Mouse (Mus musculus) MEL (cell line): ENCODE data around the gene Cys1. TPM values are rescaled to one million over a fixed set of nuclear protein-coding genes. Genes with fewer than 3 reads are reported as not detected.

Source experiments
- DNase-seq: peaks from one replicate; pipeline ENCODE4 v3.0.0; 2011; ENCODE audit warnings: low read depth, low spot score
- H3K27ac ChIP-seq: 2 replicates; pipeline ENCODE4 v1.5.1; 2012; ENCODE audit warnings: low read depth, mild to moderate bottlenecking, control low read depth, low read length, moderate library complexity; ENCODE audit not compliant: control insufficient read depth
- H3K27me3 ChIP-seq, 2 experiments: fragments of 150-350 bp in 1 of 2; sonication (generic) in 1 of 2; 2 replicates each; pipeline ENCODE4 v1.6.1; 2012; ENCODE audit warnings: low read length in 2 of 2, mild to moderate bottlenecking in 2 of 2, improper control_type of control experiment in 1 of 2, moderate library complexity in 1 of 2; ENCODE audit not compliant: insufficient read depth in 2 of 2, control insufficient read depth in 1 of 2
- H3K36me3 ChIP-seq, 2 experiments: 2 replicates each; pipeline ENCODE4 v1.6.1; 2012 to 2014; ENCODE audit warnings: low read length in 2 of 2, improper control_type of control experiment in 1 of 2, inconsistent platforms in 1 of 2, mild to moderate bottlenecking in 1 of 2; ENCODE audit not compliant: insufficient read depth in 2 of 2, control insufficient read depth in 1 of 2
- H3K4me1 ChIP-seq, 2 experiments: fragments of 150-350 bp in 1 of 2; sonication (generic) in 1 of 2; 2 replicates each; pipeline ENCODE4 v1.6.1; 2012; ENCODE audit warnings: low read length in 2 of 2, improper control_type of control experiment in 1 of 2, mild to moderate bottlenecking in 1 of 2; ENCODE audit not compliant: insufficient read depth in 2 of 2, control insufficient read depth in 1 of 2
- H3K4me3 ChIP-seq, 2 experiments: fragments of 150-350 bp in 1 of 2; sonication (generic) in 1 of 2; 2 replicates each; pipeline ENCODE4 v1.5.1; 2012; ENCODE audit warnings: low read depth in 2 of 2, low read length in 2 of 2, mild to moderate bottlenecking in 2 of 2, moderate library complexity in 2 of 2, control low read depth in 1 of 2, improper control_type of control experiment in 1 of 2; ENCODE audit not compliant: control insufficient read depth in 1 of 2, insufficient read depth in 1 of 2
- H3K79me2 ChIP-seq: 2 replicates; pipeline ENCODE4 v1.6.1; 2012; ENCODE audit warnings: mild to moderate bottlenecking, low read length, moderate library complexity; ENCODE audit not compliant: control insufficient read depth, poor library complexity, insufficient read depth
- H3K9ac ChIP-seq: 2 replicates; pipeline ENCODE4 v1.6.1; 2012; ENCODE audit warnings: low read depth, mild to moderate bottlenecking, control low read depth, low read length, moderate library complexity; ENCODE audit not compliant: control insufficient read depth, poor library complexity, severe bottlenecking
- H3K9me3 ChIP-seq: fragments of 150-350 bp; sonication (generic); replicated peaks from 2 replicates; pipeline ENCODE4 v1.6.1; 2012; ENCODE audit warnings: mild to moderate bottlenecking, low read length, improper control_type of control experiment, moderate library complexity; ENCODE audit not compliant: insufficient read depth
- CHD2 ChIP-seq: IDR thresholded peaks from 2 replicates; pipeline ENCODE4 v1.6.1; 2011; ENCODE audit warnings: low read length, improper control_type of control experiment
- CTCF ChIP-seq, 3 experiments: IDR thresholded peaks in 2 of 3; conservative IDR thresholded peaks in 1 of 3; 2 replicates each; pipeline ENCODE4 v1.5.1; 2011 to 2012; ENCODE audit warnings: low read length in 3 of 3, low read depth in 2 of 3, mild to moderate bottlenecking in 2 of 3, improper control_type of control experiment in 1 of 3, inconsistent platforms in 1 of 3, mixed read lengths in 1 of 3, moderate library complexity in 1 of 3; ENCODE audit not compliant: control insufficient read depth in 1 of 3, insufficient read depth in 1 of 3, poor library complexity in 1 of 3, severe bottlenecking in 1 of 3
- ETS1 ChIP-seq: IDR thresholded peaks from 2 replicates; pipeline ENCODE4 v1.6.1; 2012; ENCODE audit warnings: low read depth, mild to moderate bottlenecking, inconsistent platforms, low read length, improper control_type of control experiment, moderate library complexity
- MAX ChIP-seq: IDR thresholded peaks from 2 replicates; pipeline ENCODE4 v1.6.1; 2011; ENCODE audit warnings: low read length, improper control_type of control experiment
- POLR2A ChIP-seq, 2 experiments: IDR thresholded peaks; 2 replicates each; pipeline ENCODE4 v1.6.1; 2011 to 2012; ENCODE audit warnings: low read length in 2 of 2, mild to moderate bottlenecking in 2 of 2, control low read depth in 1 of 2, improper control_type of control experiment in 1 of 2, low read depth in 1 of 2, moderate library complexity in 1 of 2; ENCODE audit not compliant: control insufficient read depth in 1 of 2, insufficient read depth in 1 of 2, poor library complexity in 1 of 2
- SMC3 ChIP-seq: IDR thresholded peaks from 2 replicates; pipeline ENCODE4 v1.6.1; 2011; ENCODE audit warnings: low read depth, low read length, improper control_type of control experiment
- TAL1 ChIP-seq: IDR thresholded peaks from 2 replicates; pipeline ENCODE4 v1.6.1; 2012; ENCODE audit warnings: mild to moderate bottlenecking, inconsistent platforms, low read length, moderate library complexity, mixed read lengths
- ZC3H11A ChIP-seq: IDR thresholded peaks from 2 replicates; pipeline ENCODE4 v1.6.1; 2012; ENCODE audit warnings: low read depth, mild to moderate bottlenecking, inconsistent platforms, low read length, improper control_type of control experiment
- ZMIZ1 ChIP-seq: IDR thresholded peaks from 2 replicates; pipeline ENCODE4 v1.6.1; 2012; ENCODE audit warnings: low read depth, mild to moderate bottlenecking, inconsistent platforms, low read length, improper control_type of control experiment, moderate library complexity
- polyA plus RNA-seq, 2 experiments: library from polyadenylated mRNA; stranded (reverse) in 1 of 2; unstranded in 1 of 2; fragments of >175 nt in 1 of 2; fragments of >200 nt in 1 of 2; gene quantifications; 2 replicates each; pipeline versions ENCODE4 v1.2.1 to v1.2.4; 2012; ENCODE audit warnings: low replicate concordance in 2 of 2, low read depth in 1 of 2; ENCODE audit not compliant: insufficient read length in 2 of 2, insufficient read depth in 1 of 2, missing spikeins in 1 of 2
- total RNA-seq: library from RNA; depleted of rRNA; stranded (reverse); fragments of 300-350 nt; gene quantifications from 2 replicates; pipeline ENCODE4 v1.2.3, GENCODE M21; 2012

The Cys1 gene
- total and polyA plus RNA-seq, 3 experiments = not detected

DNA sequence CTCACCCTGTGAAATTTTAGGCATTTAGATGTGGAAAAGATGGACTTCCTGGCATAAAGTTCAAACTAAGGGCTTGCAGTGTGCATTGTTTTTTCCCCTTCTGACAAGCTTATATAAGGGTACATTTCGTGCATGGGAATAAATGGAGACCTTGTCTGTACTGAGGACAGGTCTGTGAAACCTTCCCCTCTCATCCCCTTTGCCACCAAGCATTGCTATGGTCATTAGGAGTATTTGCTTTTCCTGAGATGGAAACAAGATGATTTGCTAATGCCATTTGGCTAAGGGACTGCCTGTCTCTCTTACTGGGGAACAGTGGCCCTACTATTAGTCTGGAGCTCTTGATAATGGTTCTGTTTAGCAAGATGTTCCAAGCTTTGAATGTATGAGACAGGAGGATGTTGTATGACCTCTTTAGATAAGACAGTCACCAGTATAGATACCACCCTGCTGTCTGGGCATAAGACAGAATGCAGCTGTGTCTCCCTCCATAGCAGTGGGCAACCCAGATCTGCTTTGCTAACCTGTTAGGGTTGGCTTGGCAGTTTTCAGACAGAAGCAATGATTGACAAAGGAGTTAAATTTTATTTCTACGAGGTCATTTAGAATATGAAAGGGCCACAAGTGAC, 33.8 kb upstream of the Cys1 start:
- H3K4me1 ChIP-seq = peaks cover 1 to 7% of the 10 kb centered on the region in 2 experiments; a peak in 3 of 4 replicates
- peak in 1 of 2 experiments; percentile 9; a peak in 1 of 4 replicates for TF ChIP-seq POLR2A (IDR thresholded peaks at IDR 0.05; ENCODE audit: control insufficient read depth in 1 of 2, insufficient read depth in 1 of 2, low read depth in 1 of 2, low read length in 2 of 2, poor library complexity in 1 of 2)
- TF ChIP-seq ZC3H11A = no peak
- TF ChIP-seq CHD2 = no peak
- TF ChIP-seq, all 39 proteins: peak for 1
- Histone ChIP-seq H3K27ac (no peak overlapping the region), H3K9ac (no peak overlapping the region), H3K4me3 (no peak overlapping the region), H3K9me3 (no peaks in the 10 kb centered on the region), H3K27me3 (no peaks in the 10 kb centered on the region), H3K36me3 (peaks cover 3 to 13% of the 10 kb centered on the region in 2 experiments), H3K79me2 (peaks cover 5% of the 10 kb centered on the region)
- no peak for DNase-seq

DNA sequence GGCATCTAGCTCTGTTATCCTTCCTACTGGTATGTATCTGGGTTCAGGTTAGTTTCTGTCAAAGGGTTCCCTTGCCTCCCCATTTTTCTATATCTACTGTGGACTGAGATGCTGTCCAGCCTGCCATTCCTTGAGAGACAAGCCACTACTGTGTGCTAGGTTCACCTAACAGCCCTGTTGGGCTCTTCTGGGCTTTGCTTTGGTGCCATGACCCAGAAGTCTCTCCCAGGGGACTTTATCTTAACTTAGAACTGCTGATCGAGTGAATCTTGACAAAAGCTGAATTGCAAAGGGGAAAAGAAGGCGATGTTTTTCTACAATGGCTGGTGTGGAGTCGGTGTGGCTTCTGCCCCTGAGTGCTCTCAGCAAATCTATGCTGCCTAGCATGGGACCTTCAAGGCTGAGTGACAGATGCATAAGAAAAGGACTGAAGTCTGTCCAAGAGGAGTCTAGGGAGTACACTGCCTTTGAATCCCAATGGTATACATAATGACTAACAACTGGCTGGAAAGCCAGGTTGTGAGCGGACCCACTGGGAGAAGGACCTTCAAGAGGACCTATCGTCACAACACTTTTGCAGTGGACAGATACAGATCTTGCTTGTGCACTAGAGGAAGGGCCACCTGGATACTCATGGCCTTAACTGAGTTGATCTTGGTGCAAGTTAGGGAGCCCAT, 33.1 kb upstream of the Cys1 start:
- no peak for TF ChIP-seq TAL1
- TF ChIP-seq POLR2A (IDR thresholded peaks at IDR 0.05; ENCODE audit: control insufficient read depth in 1 of 2, insufficient read depth in 1 of 2, low read depth in 1 of 2, low read length in 2 of 2, poor library complexity in 1 of 2) = peak in 1 of 2 experiments; percentile 51; a peak in 2 of 4 replicates
- Histone ChIP-seq H3K9me3 (no peaks in the 10 kb centered on the region), H3K27me3 (no peaks in the 10 kb centered on the region), H3K36me3 (peaks cover 3 to 18% of the 10 kb centered on the region in 2 experiments), H3K4me1 (peaks cover 3 to 9% of the 10 kb centered on the region in 2 experiments; a peak in 3 of 4 replicates), H3K27ac (no peak overlapping the region), H3K4me3 (no peak overlapping the region), H3K79me2 (peaks cover 8% of the 10 kb centered on the region), H3K9ac (no peak overlapping the region)
- peak; percentile 40 for DNase-seq

DNA sequence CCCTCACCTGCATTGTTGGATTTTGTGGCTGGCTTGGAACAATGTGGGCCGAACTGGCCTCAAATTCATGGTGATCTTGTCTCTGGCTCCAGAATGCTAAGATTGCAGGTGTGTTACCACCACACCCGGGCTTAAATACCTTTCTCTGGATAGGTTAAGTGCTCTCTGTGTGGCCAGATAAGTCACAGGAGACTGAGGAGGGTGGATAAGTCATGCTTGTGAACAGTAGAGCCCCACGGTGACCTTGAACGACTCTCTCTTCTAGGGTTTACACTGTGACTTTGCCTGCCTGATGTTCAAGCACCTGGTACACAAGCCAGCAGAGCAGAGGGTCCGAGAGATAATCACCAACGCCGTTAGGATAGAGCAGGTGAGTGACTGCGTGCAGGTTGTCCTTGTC, 30.8 kb upstream of the Cys1 start:
- Histone ChIP-seq H3K27me3 (no peaks in the 10 kb centered on the region), H3K27ac (no peak overlapping the region), H3K9ac (no peak overlapping the region), H3K9me3 (no peaks in the 10 kb centered on the region), H3K79me2 (peaks cover 28% of the 10 kb centered on the region), H3K4me3 (no peak overlapping the region), H3K4me1 (peaks cover 3 to 11% of the 10 kb centered on the region in 2 experiments; a peak in 3 of 4 replicates), H3K36me3 (peaks cover 3 to 21% of the 10 kb centered on the region in 2 experiments)
- no peak for TF ChIP-seq ETS1
- peak in 1 of 2 experiments; percentile 25; a peak in 1 of 4 replicates for TF ChIP-seq POLR2A (IDR thresholded peaks at IDR 0.05; ENCODE audit: control insufficient read depth in 1 of 2, insufficient read depth in 1 of 2, low read depth in 1 of 2, low read length in 2 of 2, poor library complexity in 1 of 2)
- DNase-seq = no peak

DNA sequence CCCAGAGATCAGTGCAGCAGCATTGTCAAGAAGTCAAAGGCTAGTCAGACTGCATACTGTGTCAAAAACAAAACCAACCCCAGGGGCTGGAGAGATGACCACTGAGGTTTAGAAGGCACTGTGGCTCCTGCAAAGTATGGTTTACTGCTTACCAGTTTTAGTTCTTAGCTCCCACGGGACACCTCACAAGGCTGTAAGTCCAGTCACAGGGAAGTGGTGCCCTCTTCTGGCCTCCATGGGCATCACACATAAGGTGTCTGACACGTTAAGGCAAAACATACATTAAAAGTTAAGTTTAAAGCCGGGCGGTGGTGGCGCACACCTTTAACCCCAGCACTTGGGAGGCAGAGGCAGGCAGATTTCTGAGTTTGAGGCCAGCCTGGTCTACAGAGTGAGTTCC, 29.1 kb upstream of the Cys1 start:
- peak overlapping the region; percentile 18 for H3K27ac ChIP-seq
- peaks cover 3 to 21% of the 10 kb centered on the region in 2 experiments for H3K36me3 ChIP-seq
- peak; percentile 45 for DNase-seq
- peak overlapping the region; percentile 17 to 34; a peak in 3 of 4 replicates for H3K4me3 ChIP-seq
- no peak for TF ChIP-seq SMC3
- peak in 1 of 3 experiments; percentile 33; a peak in 3 of 6 replicates for TF ChIP-seq CTCF (IDR thresholded peaks at IDR 0.05 in 2 of 3, conservative IDR thresholded peaks at IDR 0.05 in 1 of 3; ENCODE audit: control insufficient read depth in 1 of 3, insufficient read depth in 1 of 3, low read depth in 2 of 3, low read length in 3 of 3, poor library complexity in 1 of 3, severe bottlenecking in 1 of 3)
- TF ChIP-seq MAX = no peak
- TF ChIP-seq POLR2A (IDR thresholded peaks at IDR 0.05; ENCODE audit: control insufficient read depth in 1 of 2, insufficient read depth in 1 of 2, low read depth in 1 of 2, low read length in 2 of 2, poor library complexity in 1 of 2) = no peak
- no peak for TF ChIP-seq ZC3H11A
- TF ChIP-seq ZMIZ1 = no peak
- peak overlapping the region; percentile 57 for H3K9ac ChIP-seq
- H3K79me2 ChIP-seq = peaks cover 32% of the 10 kb centered on the region
- peaks cover 3 to 20% of the 10 kb centered on the region in 2 experiments for H3K4me1 ChIP-seq
- no peaks in the 10 kb centered on the region for H3K9me3 ChIP-seq
- no peaks in the 10 kb centered on the region for H3K27me3 ChIP-seq
